Mouse (Mus musculus) frontal cortex, postnatal 10 days (tissue): Measurements from ENCODE around the gene Ankrd55.

ENCODE experiments used
- DNase-seq, 2 experiments: peaks; one replicate each; pipeline ENCODE4 v3.0.0; 2022; ENCODE audit warnings: low spot score in 2 of 2, mixed read lengths in 1 of 2

The Ankrd55 gene

DNA sequence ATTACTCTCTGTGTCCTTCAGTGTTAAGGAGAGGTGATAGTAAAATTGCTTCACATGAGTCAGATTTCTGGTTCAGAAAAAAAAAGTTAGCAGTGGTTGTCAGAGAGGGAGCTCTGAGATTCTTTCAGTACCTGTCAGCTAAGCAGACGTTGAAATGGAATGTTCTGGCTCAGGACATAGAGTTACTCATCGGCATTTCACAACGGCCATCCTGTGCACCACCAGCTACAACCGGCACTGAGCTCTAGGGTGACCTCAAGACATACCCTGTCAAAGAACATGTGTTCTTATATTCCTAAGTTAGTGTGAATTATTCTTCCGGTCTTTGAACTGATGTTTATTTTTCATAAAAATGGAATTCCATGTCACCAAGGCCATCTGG lies 55.4 kb downstream of the Ankrd55 start:
- no peak for DNase-seq

DNA sequence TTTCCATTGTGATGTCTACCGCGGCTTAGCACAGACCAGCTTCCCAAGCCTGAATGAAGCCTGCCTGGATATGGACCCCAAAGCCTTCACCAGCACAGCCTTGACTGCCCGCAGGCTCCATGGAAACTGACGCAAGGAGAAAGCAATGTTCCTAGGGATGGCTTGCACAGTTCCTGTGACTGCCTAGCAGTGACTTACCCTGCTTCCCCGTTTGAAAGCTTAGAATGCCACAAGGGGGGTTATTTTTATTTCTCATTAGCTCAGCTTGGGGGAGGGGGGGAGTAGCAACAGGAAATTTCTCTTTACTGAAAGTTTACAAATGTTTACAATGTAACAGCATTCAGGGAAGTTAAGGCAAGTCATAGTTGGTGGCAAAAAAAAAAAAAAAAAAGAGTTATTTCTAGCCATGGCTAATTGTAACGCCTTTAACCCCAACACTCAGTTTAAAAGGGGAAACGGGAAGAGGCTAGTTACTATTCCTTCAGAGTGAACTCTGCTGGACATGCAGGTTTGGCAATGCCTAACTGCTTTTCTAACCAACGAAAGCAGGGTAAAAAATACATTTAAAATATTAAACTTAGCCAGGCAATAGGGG lies 56.1 kb downstream of the Ankrd55 start:
- no peak for DNase-seq

DNA sequence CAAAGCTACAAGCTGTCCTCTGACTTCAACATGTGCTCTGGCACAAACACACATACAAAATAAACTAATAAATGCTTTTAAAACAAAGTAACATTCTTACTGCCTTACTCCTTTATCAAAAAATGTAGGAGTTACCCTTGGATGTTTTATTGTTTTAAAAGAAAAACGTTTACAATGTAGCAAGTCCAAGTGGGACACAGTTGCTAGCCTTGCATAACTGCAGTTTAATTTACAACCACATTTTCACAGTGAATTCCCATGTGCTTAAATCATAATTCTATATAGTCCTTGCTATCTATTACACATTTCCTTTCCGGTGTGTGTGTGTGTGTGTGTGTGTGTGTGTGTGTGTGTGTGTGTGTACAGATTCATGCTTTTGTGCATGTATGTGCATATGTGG lies 57.3 kb downstream of the Ankrd55 start:
- DNase-seq = no peak

DNA sequence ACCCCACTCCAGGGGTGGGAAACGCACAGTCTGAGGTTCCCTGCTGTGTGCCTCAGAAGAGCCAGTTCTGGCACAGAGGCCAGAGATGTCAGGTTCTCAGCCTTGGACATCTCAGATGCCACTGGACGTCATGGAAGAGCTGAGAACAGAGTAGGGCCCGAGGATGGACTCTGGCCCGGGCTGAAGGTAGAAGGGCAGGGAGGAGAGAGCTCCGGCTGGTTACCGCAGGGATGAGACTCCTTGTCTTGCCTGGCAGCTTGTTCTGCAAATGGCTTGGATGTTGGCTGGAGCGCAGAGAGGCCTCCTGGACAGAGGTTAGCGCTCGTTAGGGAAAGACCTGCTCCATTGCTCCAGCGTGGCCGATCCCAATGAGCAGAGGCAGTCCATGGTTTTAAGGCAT lies 57.8 kb downstream of the Ankrd55 start:
- DNase-seq = no peak

DNA sequence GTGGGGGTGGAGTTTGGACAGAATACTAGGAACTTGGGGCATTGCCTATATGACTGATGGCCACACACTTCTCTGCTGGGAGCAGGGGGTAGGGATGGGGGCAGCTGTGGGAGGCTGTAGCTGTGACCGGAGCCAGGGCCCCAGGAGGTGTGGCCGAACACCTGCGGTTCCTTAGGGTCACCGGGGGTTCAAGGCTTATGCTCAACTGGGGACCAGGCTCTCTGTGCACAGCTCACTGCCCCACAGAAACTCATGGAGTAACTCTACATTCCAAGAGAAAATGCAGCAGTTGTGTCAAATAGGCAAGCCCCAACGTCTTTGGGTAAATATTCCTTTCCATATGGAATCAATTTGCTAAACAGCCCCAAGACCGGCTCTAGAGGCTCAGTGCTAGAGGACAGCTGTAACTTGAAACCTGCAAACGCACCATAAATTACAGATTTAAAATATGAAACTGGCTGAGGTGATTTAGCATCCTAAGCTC lies 58.5 kb downstream of the Ankrd55 start:
- no peak for DNase-seq

DNA sequence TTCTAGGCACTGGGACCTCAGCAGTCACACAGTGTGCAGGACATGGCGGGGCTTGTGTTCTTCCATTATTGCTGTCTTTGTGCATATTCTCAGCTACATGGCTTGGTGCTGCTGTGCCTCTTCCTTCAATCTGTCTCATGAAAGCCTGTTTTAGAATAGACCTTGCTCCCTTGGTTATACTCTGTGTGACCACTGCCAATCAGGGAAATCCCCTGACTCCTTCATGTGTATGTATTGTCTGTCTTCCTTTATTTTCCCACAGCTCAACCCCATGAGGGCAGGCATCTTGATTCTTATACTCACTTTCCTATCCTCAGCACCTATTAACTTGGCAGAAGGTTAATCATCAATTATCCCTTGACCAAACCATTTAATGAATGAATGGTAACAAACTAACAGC lies 60.0 kb downstream of the Ankrd55 start:
- DNase-seq = no peak

DNA sequence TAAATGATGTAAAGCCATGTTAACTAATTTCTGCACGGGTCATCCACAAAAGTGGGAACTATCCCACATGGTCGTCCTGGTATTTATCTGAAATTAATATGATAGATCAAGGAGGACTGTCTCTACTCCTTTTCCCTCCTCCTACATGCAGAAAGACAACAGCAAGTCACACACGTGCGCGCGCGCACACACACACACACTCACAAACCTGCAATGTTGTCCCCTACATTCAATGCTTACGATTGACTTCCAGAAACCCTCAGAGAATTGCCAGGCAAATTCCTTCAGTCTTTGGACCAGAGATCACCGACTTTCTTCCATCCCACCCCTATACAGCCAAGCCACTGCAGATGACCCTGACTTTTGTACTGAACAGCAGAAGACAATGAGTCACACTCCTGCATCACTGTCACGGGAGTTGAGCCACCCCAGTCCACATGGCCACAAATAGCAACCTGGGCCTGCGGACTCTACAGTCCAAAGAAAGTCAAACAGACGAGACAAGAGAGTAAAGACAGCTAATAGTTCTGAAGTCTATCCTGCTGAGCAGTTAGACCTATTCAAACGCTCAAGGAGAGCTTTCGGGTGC lies 60.7 kb downstream of the Ankrd55 start:
- no peak for DNase-seq

DNA sequence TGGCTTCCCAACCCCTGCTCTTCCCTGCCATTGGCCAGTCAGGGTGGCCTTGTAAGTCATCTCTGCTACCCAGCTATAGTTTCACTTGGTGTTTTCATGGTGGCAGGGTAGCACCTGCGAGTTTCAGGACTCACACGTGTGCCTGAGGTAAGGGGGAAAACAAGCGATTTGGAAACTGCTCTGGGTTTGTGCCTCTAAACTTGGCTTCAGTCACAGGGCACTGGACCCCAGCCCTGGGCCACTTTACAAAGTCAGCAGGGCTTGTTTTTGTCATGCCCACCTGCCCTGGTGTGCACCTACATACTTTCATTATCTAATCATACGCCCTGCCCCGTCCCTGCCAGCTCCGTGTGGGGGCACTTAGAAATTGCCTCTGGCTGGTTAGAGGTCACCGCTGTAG lies 61.2 kb downstream of the Ankrd55 start:
- no peak for DNase-seq

DNA sequence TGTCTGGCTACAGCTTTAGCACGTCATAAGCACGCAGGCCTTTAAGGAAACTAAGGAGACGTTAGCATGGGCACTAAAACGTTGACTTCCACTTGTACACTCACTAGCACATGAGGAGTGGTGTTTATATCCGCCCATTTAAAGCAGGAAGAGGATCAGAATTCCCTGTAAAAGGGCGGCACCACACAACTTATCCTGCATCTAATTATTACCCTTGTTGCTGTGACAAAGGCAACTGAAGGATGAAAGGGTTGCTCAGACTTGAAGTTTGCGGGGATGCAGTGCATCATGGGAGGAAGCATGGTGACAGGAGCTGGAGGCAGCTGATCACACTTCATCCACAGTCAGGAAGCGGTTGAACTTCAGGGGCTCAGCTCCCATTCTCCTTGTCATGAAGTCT lies 63.7 kb downstream of the Ankrd55 start:
- no peak for DNase-seq

DNA sequence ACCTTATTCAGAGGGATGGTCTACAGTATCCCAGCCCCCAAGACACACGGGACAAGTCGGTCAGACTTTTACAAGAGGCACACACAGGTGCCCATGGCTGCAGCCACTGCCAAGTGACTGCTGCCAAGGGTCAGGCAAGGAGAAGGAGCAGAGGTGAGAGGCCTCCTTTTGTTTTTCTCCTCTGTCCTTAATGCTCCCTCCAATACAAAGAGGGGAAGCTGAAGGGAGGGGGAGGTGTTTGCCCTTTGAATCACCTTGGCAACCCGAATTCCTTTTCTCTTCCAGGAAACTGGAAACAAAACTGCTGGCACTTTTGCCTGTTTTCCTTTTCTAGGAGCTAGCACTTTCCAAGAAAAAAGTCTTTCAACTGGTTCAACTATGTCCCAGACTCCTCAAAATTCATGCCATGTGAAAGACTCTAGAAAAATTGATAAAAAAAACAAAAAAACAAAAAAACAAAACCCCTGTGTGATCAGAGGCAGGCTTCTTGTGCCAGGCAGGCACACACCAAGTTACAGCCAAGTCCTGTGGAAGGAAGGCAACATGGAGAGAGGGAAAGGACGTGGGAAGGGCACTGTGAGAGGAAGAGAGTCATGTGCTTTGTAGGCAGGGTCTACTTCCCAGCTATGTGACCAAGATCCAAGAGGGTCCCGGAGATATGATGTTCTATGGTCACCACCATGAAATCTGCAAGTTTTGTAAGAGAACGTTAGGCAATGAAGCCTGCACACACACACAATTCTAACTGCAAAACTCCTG lies 66.0 kb downstream of the Ankrd55 start:
- no peak for DNase-seq

DNA sequence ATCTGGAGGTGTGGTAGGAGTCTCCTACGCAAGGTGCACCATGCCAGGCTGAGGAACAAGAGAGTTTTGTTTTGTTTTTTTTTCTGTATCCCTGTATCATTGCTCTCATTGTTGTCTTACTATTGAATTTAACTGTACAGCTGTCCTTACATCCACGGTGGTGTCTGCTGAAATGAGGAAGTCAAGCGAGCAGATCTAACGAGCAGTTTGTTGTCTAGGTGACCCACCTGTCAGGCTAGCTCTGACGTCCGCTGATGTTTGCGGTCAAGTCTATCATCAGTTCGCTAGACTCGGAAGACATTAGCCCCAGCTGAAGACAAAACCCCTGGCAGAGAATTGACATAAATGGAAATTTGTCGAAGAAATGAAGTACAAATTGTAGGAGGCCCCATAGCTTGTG lies 66.7 kb downstream of the Ankrd55 start:
- no peak for DNase-seq

DNA sequence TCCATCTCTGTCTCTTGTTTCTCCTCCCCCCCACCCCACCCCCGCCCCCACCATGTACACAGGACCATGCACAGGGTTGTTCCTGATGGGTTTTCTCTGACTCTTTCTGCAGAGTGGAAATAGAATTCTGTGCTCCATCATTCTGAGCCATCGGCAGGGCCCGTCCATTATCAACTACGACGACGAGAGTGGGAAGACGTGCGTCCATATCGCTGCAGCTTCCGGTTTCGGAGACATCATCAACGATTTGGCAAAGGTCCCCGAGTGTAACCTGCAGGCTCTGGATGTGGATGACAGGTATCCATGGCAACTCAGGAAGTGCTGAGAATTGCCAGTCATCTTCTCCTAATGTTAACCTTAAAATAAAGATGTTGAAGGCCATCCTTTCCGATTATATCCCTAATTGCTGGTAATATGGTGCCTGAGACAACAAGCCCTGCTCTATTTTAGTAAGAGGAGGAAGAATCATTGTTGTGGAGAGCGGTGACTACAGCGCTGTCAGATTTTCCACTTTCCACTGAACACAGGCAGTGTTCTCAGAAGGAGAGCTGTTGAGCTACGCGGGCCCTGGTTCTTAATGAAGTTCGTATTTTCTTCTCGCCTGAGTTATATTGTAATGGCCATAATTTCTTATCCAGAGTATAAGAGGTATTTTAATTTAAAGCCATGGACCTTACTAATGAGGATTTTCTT lies 67.7 kb downstream of the Ankrd55 start:
- DNase-seq = no peak

DNA sequence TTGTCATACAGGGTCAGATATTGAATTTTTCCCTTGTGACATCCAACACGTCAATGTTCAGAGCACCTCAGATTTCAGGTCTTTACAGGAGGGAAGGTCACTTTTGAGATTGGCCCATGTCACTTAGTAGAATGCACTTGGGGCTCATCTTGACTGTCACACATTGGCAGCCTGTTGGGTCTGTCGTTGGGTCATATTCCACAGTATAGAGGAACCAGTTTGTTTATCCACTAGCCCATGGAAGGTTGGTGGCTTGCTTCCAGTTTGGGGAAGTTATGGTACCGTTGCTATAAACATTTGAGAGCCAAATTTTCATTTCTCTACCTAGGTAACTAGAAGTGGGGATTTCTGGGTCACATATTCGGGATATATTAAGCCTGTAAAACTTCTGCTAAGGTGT lies 73.3 kb downstream of the Ankrd55 start:
- no peak for DNase-seq

DNA sequence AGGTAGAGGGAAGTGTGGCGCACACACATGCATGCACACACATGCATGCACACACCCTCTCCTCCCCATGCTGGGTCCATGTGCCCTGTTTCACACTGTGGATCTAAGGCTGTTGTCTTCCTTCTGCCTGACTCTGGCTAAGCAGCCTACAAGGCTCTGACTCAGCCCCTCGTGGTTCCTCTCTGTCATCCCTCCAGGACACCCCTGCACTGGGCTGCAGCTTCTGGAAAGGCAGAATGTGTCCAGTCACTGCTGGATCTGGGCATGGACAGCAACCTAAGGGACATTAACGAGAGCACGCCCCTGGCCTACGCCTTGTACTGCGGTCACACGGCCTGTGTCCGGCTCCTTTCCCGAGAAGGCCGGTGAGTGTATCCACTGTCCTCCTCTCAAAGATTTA lies 75.0 kb downstream of the Ankrd55 start:
- DNase-seq = no peak

DNA sequence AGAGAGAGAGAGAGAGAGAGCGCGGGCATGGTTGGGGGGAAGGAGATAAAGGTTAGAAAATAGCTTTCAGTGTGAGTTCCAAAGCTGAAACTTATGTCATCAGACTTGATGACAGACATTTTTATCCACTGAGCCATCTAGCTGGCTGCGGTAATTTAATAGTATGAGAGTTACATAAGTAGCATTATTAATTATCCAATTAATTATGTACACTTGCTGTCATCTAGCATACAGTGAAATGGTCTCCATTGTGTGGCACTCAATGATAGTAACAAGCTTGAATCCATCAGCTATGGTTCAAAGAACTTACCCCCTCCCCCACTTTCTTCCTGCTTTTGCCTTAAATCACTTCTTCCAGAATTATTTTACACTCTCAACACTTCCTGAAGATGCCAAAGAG lies 75.5 kb downstream of the Ankrd55 start:
- no peak for DNase-seq

DNA sequence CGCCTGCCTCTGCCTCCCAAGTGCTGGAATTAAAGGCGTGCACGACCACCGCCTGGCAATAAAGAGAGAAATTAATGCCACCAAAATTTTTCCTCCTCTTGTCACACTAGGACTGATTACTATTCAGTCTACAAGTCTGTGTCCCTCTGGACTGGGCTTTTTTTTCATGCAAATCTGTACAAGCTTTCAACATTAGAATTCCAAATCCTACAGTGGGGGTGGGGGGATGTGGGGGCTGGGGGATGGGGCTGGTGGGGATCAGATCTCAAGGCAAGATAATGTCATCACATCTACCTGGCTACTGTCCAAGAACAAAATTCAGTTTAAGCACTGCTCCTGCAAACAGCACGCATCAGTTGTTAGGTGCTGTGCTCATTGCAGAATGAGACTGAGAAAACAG lies 76.4 kb downstream of the Ankrd55 start:
- DNase-seq = no peak

DNA sequence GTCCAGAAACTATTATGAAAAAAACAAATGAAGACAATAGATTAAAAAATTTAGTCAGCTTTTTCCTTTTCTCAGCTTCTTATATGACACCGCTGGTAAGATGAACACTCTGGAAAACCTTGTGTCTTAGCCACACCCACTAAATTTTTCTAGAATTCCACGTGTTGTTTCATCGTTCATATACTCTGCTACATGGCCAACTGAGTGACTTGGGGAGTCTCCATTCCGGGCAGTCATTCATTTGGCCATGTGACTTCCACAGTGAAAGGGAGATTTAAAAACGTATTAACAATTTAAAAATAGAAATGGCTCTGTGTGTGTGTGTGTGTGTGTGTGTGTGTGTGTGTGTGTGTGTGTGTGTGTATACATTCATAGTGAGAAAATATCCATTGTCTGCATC lies 77.1 kb downstream of the Ankrd55 start:
- DNase-seq = no peak

DNA sequence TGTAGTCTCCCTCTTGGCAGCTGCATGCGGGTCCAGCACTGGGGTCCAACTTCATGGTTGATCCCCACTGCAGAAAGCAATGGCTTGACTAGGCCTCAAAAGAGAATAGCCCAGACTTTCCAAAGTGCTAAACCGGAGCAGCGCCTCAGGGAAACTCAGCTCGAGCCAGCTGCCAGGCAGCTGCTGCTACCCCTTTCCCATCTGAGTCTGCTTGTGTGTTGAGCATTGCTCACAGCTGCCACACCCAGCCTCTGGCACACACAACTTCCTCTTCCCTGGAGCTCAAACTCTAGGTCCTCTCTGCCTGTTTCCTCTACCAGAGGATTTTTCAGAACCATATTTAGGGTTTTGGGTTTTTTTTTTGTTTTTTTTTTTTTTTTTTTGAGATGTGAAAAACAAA lies 77.5 kb downstream of the Ankrd55 start:
- no peak for DNase-seq

DNA sequence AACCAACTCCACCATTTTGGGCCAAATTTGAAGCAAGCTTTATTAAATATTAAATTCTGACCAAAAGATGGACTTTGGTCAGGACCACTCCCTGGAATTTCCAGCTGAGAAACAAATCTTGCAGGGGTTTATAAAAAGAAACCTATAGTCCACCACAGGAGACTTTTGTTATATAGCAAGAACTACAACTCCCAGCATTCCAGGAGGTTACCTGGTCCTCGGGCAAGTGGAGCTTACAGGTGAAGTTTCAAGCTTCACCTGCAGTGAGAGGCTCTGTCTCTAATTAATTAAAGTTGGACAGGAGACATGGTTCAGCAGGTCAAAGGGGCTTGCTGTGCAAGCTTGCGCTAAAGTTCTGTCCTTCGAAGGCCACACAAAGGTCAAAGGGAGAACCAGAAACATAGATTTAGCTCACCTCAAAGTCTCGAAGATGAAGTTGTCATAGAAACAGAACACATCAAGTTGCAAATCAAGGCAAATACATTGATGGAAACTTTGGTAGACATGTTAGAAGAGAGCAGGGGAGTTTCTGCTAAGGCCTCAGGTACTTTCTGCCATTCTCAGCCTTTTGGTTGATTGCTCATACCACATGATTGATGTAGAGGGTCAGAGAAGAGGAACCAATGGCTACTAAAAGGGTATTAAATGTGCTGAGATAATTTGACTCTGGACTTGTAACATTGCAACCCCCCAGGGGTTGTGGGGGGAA lies 78.2 kb downstream of the Ankrd55 start:
- no peak for DNase-seq

DNA sequence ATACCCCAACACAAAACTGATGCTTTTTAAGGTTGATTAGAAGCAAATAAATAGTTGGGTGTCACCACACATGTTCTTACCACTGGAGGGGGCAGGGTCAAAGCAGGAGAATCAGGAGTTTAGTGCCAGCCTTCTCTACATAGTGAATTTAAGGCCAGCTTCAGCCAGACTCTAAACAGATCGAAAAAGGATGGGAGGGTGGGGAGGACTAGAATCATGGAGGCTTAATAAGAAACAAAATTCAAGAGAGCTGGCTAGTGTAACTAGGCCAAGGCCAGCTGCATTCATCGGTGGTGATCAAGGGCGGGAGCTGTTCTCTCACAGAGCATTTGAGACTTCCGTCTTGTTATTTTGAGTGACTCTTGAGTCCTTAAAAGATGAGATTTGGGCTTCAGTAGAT lies 83.5 kb downstream of the Ankrd55 start:
- DNase-seq = no peak

DNA sequence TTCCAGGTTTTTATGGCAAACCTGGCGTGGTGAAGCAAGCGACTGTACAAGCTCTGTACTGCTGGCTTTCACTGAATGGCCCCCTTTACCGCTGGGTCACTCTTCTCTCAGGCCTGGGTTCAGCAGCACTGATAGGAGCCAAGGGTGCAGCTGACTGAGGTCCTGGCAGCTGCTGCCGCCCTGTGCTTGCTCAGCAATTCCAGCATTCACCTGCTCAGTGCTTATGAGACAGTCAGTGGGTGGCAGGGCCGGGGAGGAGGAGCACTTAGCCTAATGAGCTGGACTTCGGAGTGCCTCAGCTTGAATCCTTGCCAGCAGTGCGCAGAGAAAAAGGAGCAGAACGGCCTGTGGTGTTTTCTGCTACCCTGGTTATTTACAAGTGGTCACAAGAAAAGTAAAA lies 87.5 kb downstream of the Ankrd55 start:
- DNase-seq = no peak

DNA sequence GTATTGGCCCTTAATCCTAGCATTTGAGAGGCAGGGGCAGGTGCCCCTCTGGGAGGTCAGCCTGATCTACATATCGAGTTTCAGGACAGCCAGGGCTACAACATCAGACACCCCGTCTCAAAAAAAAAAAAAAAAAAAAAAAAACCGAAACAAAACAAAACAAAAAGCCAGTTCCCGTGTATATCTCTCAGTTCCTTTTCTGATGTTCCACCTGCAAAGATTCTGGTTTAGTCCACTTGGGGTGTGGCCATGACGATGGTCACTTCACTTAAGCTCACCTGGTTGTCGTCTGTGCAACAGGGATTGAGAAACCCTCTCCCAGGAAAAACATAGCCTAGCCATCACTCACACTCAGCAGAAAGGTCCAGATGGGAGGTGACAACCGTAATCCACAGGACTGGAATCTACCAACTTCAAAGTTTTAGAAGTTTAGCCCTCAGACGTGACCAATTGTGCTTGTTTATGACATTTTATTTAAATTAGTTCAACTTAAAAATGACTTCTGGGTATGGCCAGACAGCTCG lies 90.6 kb downstream of the Ankrd55 start:
- no peak for DNase-seq
